Mouse (Mus musculus): Measurements from ENCODE around the gene Gm9736. TPM values are rescaled to one million over a fixed set of nuclear protein-coding genes. Genes with fewer than 3 reads are reported as not detected.
"Not testable (repeated sequence)": the region's sequence is repeated elsewhere in the genome, so short reads cannot be mapped to it uniquely, and the experiment has no call there.

Gm9736 gene
- polyA plus RNA-seq, 1 experiment from 2014 or later = not detected

DNA sequence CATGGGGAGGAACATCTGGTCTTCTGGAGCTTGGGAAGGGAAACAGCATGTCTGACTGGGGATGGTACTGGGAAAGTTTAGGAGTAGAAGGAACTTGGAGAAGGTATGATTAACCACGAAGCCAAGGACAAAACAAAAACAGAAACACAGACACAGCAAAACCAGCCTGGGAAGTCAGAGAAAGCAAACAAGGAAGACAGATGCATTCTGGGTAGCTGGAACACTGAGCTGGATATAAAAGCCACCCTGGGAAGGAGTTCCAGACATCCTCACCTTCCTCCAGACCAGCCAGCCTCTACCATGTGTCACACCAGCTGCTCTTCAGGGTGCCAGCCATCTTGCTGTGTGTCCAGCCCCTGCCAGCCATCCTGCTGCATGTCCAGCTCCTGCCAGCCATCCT lies 35.6 kb downstream of the Gm9736 start, which contains the start of gene Gm10142:
Gene Gm10142 (plus strand): TSS at position 301 of the 400 bp plus-strand sequence.
- ATAC-seq = no peak
- Histone ChIP-seq H3K9ac (replicated peaks) (no peak within 1 kb of the TSS), H3K9me3 (ENCODE audit: low read length) (no peaks in the 10 kb centered on the region), H3K27ac (ENCODE audit: low read depth) (no peak within 1 kb of the TSS), H3K27me3 (ENCODE audit: insufficient read depth, low read length) (no peaks in the 10 kb centered on the region), H3K4me2 (ENCODE audit: low read depth, low read length) (no peak within 1 kb of the TSS), H3K4me1 (ENCODE audit: insufficient read depth) (no peaks in the 10 kb centered on the region), H3K36me3 (replicated peaks; ENCODE audit: insufficient read depth, low read length) (no peaks in the 10 kb centered on the region), H3K4me3 (ENCODE audit: low read depth, low read length) (no peak within 1 kb of the TSS)
- 77% methylated on average over 1 of the region's 1 CpGs for WGBS (ENCODE audit: insufficient replicate concordance)
- TF ChIP-seq CTCF (IDR thresholded peaks at IDR 0.05; ENCODE audit: low read depth) = no peak
- DNase-seq = no peak

DNA sequence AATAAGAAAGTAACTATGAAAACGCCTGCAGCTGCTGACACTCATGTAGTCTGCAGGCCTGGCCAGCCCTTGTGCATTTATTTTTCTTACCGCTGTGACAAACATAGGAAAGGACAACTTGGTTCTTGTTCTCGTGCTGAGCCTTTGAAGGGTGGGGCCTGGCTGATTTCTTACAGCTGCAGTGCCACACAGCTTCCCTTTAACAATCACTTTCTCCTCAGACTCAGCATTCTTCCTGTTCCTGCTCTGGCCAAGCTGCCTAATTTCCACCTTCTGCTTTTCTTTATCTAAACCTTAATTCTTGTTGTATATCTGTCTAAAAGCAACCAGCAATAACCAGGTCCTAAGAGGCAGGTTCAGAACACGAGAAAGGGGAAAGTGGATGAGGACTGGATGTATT lies 37.4 kb downstream of the Gm9736 start:
- Histone ChIP-seq H3K4me3 (ENCODE audit: low read depth, low read length) (no peak overlapping the region), H3K9me3 (ENCODE audit: low read length) (no peaks in the 10 kb centered on the region), H3K4me2 (ENCODE audit: low read depth, low read length) (no peak overlapping the region), H3K27ac (ENCODE audit: low read depth) (no peak overlapping the region), H3K4me1 (ENCODE audit: insufficient read depth) (no peaks in the 10 kb centered on the region), H3K9ac (replicated peaks) (no peak overlapping the region), H3K27me3 (ENCODE audit: insufficient read depth, low read length) (no peaks in the 10 kb centered on the region), H3K36me3 (replicated peaks; ENCODE audit: insufficient read depth, low read length) (no peaks in the 10 kb centered on the region)
- no peak for ATAC-seq
- WGBS (ENCODE audit: insufficient replicate concordance) = 35% methylated on average over 4 of the region's 4 CpGs
- DNase-seq = no peak
- TF ChIP-seq EP300 (IDR thresholded peaks at IDR 0.05; ENCODE audit: low read depth) = no peak
- TF ChIP-seq CTCF (IDR thresholded peaks at IDR 0.05; ENCODE audit: low read depth) = no peak

DNA sequence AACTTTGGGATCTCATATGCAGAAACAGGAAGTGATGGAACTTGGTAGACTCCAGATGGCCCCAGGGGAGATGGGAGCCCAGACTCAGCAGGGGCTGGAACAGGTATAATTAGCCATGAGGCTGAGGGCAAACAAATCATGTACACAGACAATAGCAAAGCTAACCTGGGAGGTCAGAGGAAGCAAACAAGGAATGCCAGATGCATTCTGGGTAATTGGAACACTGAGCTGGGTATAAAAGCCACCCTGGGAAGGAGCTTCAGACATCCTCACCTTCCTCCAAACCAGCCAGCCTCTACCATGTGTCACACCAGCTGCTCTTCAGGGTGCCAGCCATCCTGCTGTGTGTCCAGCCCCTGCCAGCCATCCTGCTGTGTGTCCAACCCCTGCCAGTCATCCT lies 40.0 kb downstream of the Gm9736 start, which contains the start of gene Gm10024:
Gene Gm10024 (plus strand): TSS at position 301 of the 400 bp plus-strand sequence.
- not testable (repeated sequence) for ATAC-seq

DNA sequence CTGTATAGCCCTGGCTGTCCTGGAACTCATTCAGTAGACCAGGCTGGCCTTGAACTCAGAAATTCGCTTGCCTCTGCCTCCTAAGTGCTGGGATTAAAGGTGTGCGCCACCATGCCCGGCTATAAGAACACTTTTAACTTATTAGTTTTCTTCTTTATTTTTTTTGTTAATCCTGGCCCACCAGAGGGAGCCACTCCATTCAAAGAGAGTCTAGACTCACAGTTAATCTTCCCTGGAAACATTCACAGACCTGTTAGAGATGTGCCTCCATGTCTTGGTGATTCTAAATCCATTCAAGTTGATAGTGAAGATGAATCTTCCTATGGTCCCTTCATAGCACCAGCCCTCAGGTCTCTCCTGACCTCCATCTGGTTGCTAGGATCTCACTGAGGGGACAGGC lies 41.3 kb downstream of the Gm9736 start:
- DNase-seq = no peak

More for the DNA sequence above, 40.0 kb downstream of the Gm9736 start, which contains the start of gene Gm10024:
- not testable (repeated sequence) for DNase-seq; H3K4me2 ChIP-seq (ENCODE audit: low read depth, low read length); H3K27me3 ChIP-seq (ENCODE audit: insufficient read depth, low read length); H3K4me3 ChIP-seq (ENCODE audit: low read depth, low read length); H3K9me3 ChIP-seq (ENCODE audit: low read length); H3K9ac ChIP-seq (replicated peaks); H3K4me1 ChIP-seq (ENCODE audit: insufficient read depth); H3K27ac ChIP-seq (ENCODE audit: low read depth); H3K36me3 ChIP-seq (replicated peaks; ENCODE audit: insufficient read depth, low read length)

DNA sequence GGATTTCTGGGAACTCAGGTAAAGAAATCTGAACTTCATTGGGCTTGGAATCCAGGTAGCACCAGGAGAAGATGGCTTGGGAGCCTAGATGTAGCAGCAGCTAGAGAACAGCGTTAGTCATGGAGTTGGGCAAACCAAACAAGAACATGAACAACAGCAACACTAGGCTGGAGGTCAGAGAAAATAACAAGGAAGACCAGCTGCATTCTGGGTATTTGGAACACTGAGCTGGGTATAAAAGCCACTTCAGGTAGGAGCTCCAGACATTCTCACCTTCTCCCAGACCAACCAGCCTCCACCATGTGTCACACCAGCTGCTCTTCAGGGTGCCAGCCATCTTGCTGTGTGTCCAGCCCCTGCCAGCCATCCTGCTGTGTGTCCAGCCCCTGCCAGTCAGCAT lies 44.8 kb downstream of the Gm9736 start, which contains the start of gene Gm10272:
Gene Gm10272 (plus strand): TSS at position 301 of the 400 bp plus-strand sequence.
- H3K4me1 ChIP-seq (ENCODE audit: insufficient read depth) = no peaks in the 10 kb centered on the region
- WGBS (ENCODE audit: insufficient replicate concordance) = 92% methylated on average over 1 of the region's 1 CpGs
- H3K36me3 ChIP-seq (replicated peaks; ENCODE audit: insufficient read depth, low read length) = no peaks in the 10 kb centered on the region
- TF ChIP-seq EP300 (IDR thresholded peaks at IDR 0.05; ENCODE audit: low read depth) (no peak), CTCF (IDR thresholded peaks at IDR 0.05; ENCODE audit: low read depth) (no peak)
- DNase-seq = no peak
- H3K4me3 ChIP-seq (ENCODE audit: low read depth, low read length) = no peak within 1 kb of the TSS
- no peak within 1 kb of the TSS for H3K27ac ChIP-seq (ENCODE audit: low read depth)
- H3K9me3 ChIP-seq (ENCODE audit: low read length) = no peaks in the 10 kb centered on the region
- H3K4me2 ChIP-seq (ENCODE audit: low read depth, low read length) = no peak within 1 kb of the TSS
- no peak within 1 kb of the TSS for H3K9ac ChIP-seq (replicated peaks)
- H3K27me3 ChIP-seq (ENCODE audit: insufficient read depth, low read length) = no peaks in the 10 kb centered on the region
- no peak for ATAC-seq

More for the DNA sequence above, 41.3 kb downstream of the Gm9736 start:
- H3K4me2 ChIP-seq (ENCODE audit: low read depth, low read length) = no peak overlapping the region
- H3K4me1 ChIP-seq (ENCODE audit: insufficient read depth) = no peaks in the 10 kb centered on the region
- WGBS (ENCODE audit: insufficient replicate concordance) = 79% methylated on average over 3 of the region's 3 CpGs
- ATAC-seq = no peak
- H3K9me3 ChIP-seq (ENCODE audit: low read length) = no peaks in the 10 kb centered on the region
- H3K4me3 ChIP-seq (ENCODE audit: low read depth, low read length) = no peak overlapping the region
- H3K27me3 ChIP-seq (ENCODE audit: insufficient read depth, low read length) = no peaks in the 10 kb centered on the region
- TF ChIP-seq EP300 (IDR thresholded peaks at IDR 0.05; ENCODE audit: low read depth) (no peak), CTCF (IDR thresholded peaks at IDR 0.05; ENCODE audit: low read depth) (no peak)
- H3K27ac ChIP-seq (ENCODE audit: low read depth) = no peak overlapping the region
- H3K36me3 ChIP-seq (replicated peaks; ENCODE audit: insufficient read depth, low read length) = no peaks in the 10 kb centered on the region
- H3K9ac ChIP-seq (replicated peaks) = no peak overlapping the region

Other genes with a start within 250 kb of the Gm9736 start
- gene Fam207a, start 235.6 kb downstream of the Gm9736 start, polyA plus RNA-seq (2015; fragmentation: Nextera tagmentation; extraction: Ambion mirVana) = 14.8 and 15.5 TPM in 2 replicates
- gene Itgb2, start 221.1 kb downstream of the Gm9736 start, polyA plus RNA-seq (2015; fragmentation: Nextera tagmentation; extraction: Ambion mirVana) = 18.7 and 23.1 TPM in 2 replicates
- 126 and 129 TPM in 2 replicates for gene Pttg1ip, start 169.6 kb downstream of the Gm9736 start, polyA plus RNA-seq (2015; fragmentation: Nextera tagmentation; extraction: Ambion mirVana)
- 105 and 111 TPM in 2 replicates for gene Sumo3, start 145.3 kb downstream of the Gm9736 start, polyA plus RNA-seq (2015; fragmentation: Nextera tagmentation; extraction: Ambion mirVana)
- gene Gm49325, start 145.2 kb downstream of the Gm9736 start, polyA plus RNA-seq (2015; fragmentation: Nextera tagmentation; extraction: Ambion mirVana) = 8.4 and 13.3 TPM in 2 replicates
- 37.4 and 40.4 TPM in 2 replicates for gene Ube2g2, start 129.1 kb downstream of the Gm9736 start, polyA plus RNA-seq (2015; fragmentation: Nextera tagmentation; extraction: Ambion mirVana)
- 0.06 TPM in 1 of 2 replicates, not detected in the other for gene Tspear, start 64.8 kb downstream of the Gm9736 start, polyA plus RNA-seq (2015; fragmentation: Nextera tagmentation; extraction: Ambion mirVana)
- gene Gm19402, start 60.6 kb downstream of the Gm9736 start, polyA plus RNA-seq (2015; fragmentation: Nextera tagmentation; extraction: Ambion mirVana) = not detected in 2 replicates
- gene Gm9508, start 54.1 kb downstream of the Gm9736 start, polyA plus RNA-seq (2015; fragmentation: Nextera tagmentation; extraction: Ambion mirVana) = not detected in 2 replicates
- gene Gm10272, start 44.7 kb downstream of the Gm9736 start, polyA plus RNA-seq (2015; fragmentation: Nextera tagmentation; extraction: Ambion mirVana) = not detected in 2 replicates
- not detected in 2 replicates for gene Gm10024, start 39.9 kb downstream of the Gm9736 start, polyA plus RNA-seq (2015; fragmentation: Nextera tagmentation; extraction: Ambion mirVana)
- gene Gm10142, start 35.5 kb downstream of the Gm9736 start, polyA plus RNA-seq (2015; fragmentation: Nextera tagmentation; extraction: Ambion mirVana) = not detected in 2 replicates
- gene Krtap12-1, start 30.8 kb downstream of the Gm9736 start, polyA plus RNA-seq (2015; fragmentation: Nextera tagmentation; extraction: Ambion mirVana) = not detected in 2 replicates
- not detected in 2 replicates for gene Gm10100, start 24.9 kb downstream of the Gm9736 start, polyA plus RNA-seq (2015; fragmentation: Nextera tagmentation; extraction: Ambion mirVana)
- not detected in 2 replicates for gene Gm18596, start 8.7 kb downstream of the Gm9736 start, polyA plus RNA-seq (2015; fragmentation: Nextera tagmentation; extraction: Ambion mirVana)
- not detected in 2 replicates for gene Gm3233, start 8.3 kb upstream of the Gm9736 start, polyA plus RNA-seq (2015; fragmentation: Nextera tagmentation; extraction: Ambion mirVana)
- gene Gm3238, start 20.0 kb upstream of the Gm9736 start, polyA plus RNA-seq (2015; fragmentation: Nextera tagmentation; extraction: Ambion mirVana) = not detected in 2 replicates
- gene Gm7138, start 25.6 kb upstream of the Gm9736 start, polyA plus RNA-seq (2015; fragmentation: Nextera tagmentation; extraction: Ambion mirVana) = not detected in 2 replicates
- gene Gm3250, start 31.2 kb upstream of the Gm9736 start, polyA plus RNA-seq (2015; fragmentation: Nextera tagmentation; extraction: Ambion mirVana) = not detected in 2 replicates
- not detected in 2 replicates for gene Gm7137, start 36.8 kb upstream of the Gm9736 start, polyA plus RNA-seq (2015; fragmentation: Nextera tagmentation; extraction: Ambion mirVana)
- gene Gm9639, start 43.7 kb upstream of the Gm9736 start, polyA plus RNA-seq (2015; fragmentation: Nextera tagmentation; extraction: Ambion mirVana) = not detected in 2 replicates
- not detected in 2 replicates for gene Gm19668, start 47.8 kb upstream of the Gm9736 start, polyA plus RNA-seq (2015; fragmentation: Nextera tagmentation; extraction: Ambion mirVana)
- not detected in 2 replicates for gene Gm9507, start 60.5 kb upstream of the Gm9736 start, polyA plus RNA-seq (2015; fragmentation: Nextera tagmentation; extraction: Ambion mirVana)
- gene Gm2696, start 63.3 kb upstream of the Gm9736 start, polyA plus RNA-seq (2015; fragmentation: Nextera tagmentation; extraction: Ambion mirVana) = not detected in 2 replicates
- not detected in 2 replicates for gene Krtap10-4, start 75.7 kb upstream of the Gm9736 start, polyA plus RNA-seq (2015; fragmentation: Nextera tagmentation; extraction: Ambion mirVana)
- not detected in 2 replicates for gene Krtap10-10, start 84.6 kb upstream of the Gm9736 start, polyA plus RNA-seq (2015; fragmentation: Nextera tagmentation; extraction: Ambion mirVana)
- not detected in 2 replicates for gene Gm36176, start 95.4 kb upstream of the Gm9736 start, polyA plus RNA-seq (2015; fragmentation: Nextera tagmentation; extraction: Ambion mirVana)
- gene Gm10318, start 101.5 kb upstream of the Gm9736 start, polyA plus RNA-seq (2015; fragmentation: Nextera tagmentation; extraction: Ambion mirVana) = not detected in 2 replicates
- gene Gm3285, start 110.6 kb upstream of the Gm9736 start, polyA plus RNA-seq (2015; fragmentation: Nextera tagmentation; extraction: Ambion mirVana) = not detected in 2 replicates
- 24.4 and 26.6 TPM in 2 replicates for gene Lrrc3, start 151.2 kb upstream of the Gm9736 start, polyA plus RNA-seq (2015; fragmentation: Nextera tagmentation; extraction: Ambion mirVana)
- 1.5 and 1.7 TPM in 2 replicates for gene Trpm2, start 219.2 kb upstream of the Gm9736 start, polyA plus RNA-seq (2015; fragmentation: Nextera tagmentation; extraction: Ambion mirVana)
- gene 1810043G02Rik, start 227.2 kb upstream of the Gm9736 start, polyA plus RNA-seq (2015; fragmentation: Nextera tagmentation; extraction: Ambion mirVana) = 4.0 and 4.4 TPM in 2 replicates

Measured in liver, postnatal 0 days (tissue).